Mouse (Mus musculus): Measurements from ENCODE around the gene Ddah2.

- no peak for TF ChIP-seq CTCF (IDR thresholded peaks at IDR 0.05; ENCODE audit: borderline replicate concordance, insufficient read depth, low read length)
- no peak for TF ChIP-seq POLR2A (IDR thresholded peaks at IDR 0.05; ENCODE audit: low read depth, low read length)
These were observed 26.4 kb upstream of the Ddah2 start for GRCm38 (mm10) chr17:35032323-35032870.

Data from embryonic fibroblast, embryonic 13.5 days (primary cell).